Mouse (Mus musculus): Measurements from ENCODE around the gene Gas2. TPM values are rescaled to one million over a fixed set of nuclear protein-coding genes. Genes with fewer than 3 reads are reported as not detected.

Gene Gas2
- 17.3 TPM in 2 replicates for polyA plus RNA-seq (2015; fragmentation: Nextera tagmentation; extraction: Ambion mirVana)

GRCm38 (mm10) chr7:51861250-51862096 lies at the start of gene Gas2:
Gene Gas2, plus strand, starts transcription at chr7:51862015.
- no peaks in the 10 kb centered on the region for H3K9me3 ChIP-seq (replicated peaks; ENCODE audit: control insufficient read depth, low read length, poor library complexity, severe bottlenecking)
- peak within 1 kb of the TSS; percentile 79 for H3K4me3 ChIP-seq (ENCODE audit: low read depth, low read length)
- no peaks in the 10 kb centered on the region for H3K36me3 ChIP-seq (ENCODE audit: control insufficient read depth, insufficient read depth, low read length)
- H3K9ac ChIP-seq (ENCODE audit: low read depth, low read length) = peak within 1 kb of the TSS; percentile 91
- no peaks in the 10 kb centered on the region for H3K27me3 ChIP-seq (ENCODE audit: control insufficient read depth, insufficient read depth, low read depth, low read length)
- H3K4me1 ChIP-seq (ENCODE audit: control insufficient read depth, insufficient read depth, low read length) = peaks cover 20% of the 10 kb centered on the region
- H3K27ac ChIP-seq (ENCODE audit: low read length) = peak within 1 kb of the TSS; percentile 99
- H3K4me2 ChIP-seq (ENCODE audit: low read length) = peak within 1 kb of the TSS; percentile 93
- peak; percentile 91 for ATAC-seq
- 8% methylated on average over 81 of the region's 105 CpGs for WGBS

GRCm38 (mm10) chr7:51815473-51816282 lies 46.1 kb upstream of the Gas2 start:
- Histone ChIP-seq H3K4me1 (ENCODE audit: control insufficient read depth, insufficient read depth, low read length) (no peaks in the 10 kb centered on the region; the same call in none of the 2 replicates), H3K9me3 (replicated peaks; ENCODE audit: control insufficient read depth, low read length, poor library complexity, severe bottlenecking) (no peaks in the 10 kb centered on the region), H3K27ac (ENCODE audit: low read length) (no peak overlapping the region; the same call in 1 of the 2 replicates), H3K27me3 (ENCODE audit: control insufficient read depth, insufficient read depth, low read depth, low read length) (no peaks in the 10 kb centered on the region), H3K4me3 (ENCODE audit: low read depth, low read length) (no peak overlapping the region), H3K36me3 (ENCODE audit: control insufficient read depth, insufficient read depth, low read length) (no peaks in the 10 kb centered on the region), H3K9ac (ENCODE audit: low read depth, low read length) (no peak overlapping the region), H3K4me2 (ENCODE audit: low read length) (no peak overlapping the region)
- peak; percentile 94 for ATAC-seq
- 45% methylated on average over 4 of the region's 4 CpGs for WGBS

DNA sequence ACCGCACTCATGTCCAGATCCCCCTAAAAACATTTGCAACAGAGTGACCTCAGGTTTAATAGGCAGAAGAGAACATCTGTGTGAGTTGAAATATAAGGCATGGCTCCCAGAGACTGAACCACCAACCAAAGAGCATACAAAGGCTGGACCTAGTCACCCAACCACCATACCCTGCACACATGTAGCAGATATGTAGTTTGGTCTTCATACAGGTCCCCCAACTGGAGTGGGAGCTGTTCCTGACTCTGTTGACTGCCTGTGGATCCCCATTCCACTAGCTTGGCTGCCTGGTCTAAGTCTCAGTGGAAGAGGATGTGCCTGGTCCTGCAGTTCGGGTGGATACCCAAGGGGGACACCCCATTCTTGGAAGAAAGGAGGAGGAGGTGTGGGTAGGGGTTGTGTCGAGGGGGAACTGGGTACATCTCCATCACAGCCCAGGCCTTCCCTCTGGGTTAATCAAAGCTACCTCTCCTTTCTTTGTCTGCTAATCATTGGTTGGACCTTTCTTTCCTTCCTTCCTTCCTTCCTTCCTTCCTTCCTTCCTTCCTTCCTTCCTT lies 45.5 kb upstream of the Gas2 start:
- peak overlapping the region; percentile 49; the same call in 1 of the 2 replicates for H3K27ac ChIP-seq (ENCODE audit: low read length)
- no peaks in the 10 kb centered on the region for H3K36me3 ChIP-seq (ENCODE audit: control insufficient read depth, insufficient read depth, low read length)
- H3K4me2 ChIP-seq (ENCODE audit: low read length) = no peak overlapping the region
- H3K4me1 ChIP-seq (ENCODE audit: control insufficient read depth, insufficient read depth, low read length) = no peaks in the 10 kb centered on the region; the same call in none of the 2 replicates
- no peak overlapping the region for H3K4me3 ChIP-seq (ENCODE audit: low read depth, low read length)
- WGBS = 53% methylated on average over 3 of the region's 3 CpGs
- peak; percentile 70 for ATAC-seq
- no peaks in the 10 kb centered on the region for H3K9me3 ChIP-seq (replicated peaks; ENCODE audit: control insufficient read depth, low read length, poor library complexity, severe bottlenecking)
- H3K9ac ChIP-seq (ENCODE audit: low read depth, low read length) = no peak overlapping the region
- no peaks in the 10 kb centered on the region for H3K27me3 ChIP-seq (ENCODE audit: control insufficient read depth, insufficient read depth, low read depth, low read length)

GRCm38 (mm10) chr7:51818251-51818974 lies 43.4 kb upstream of the Gas2 start:
- Histone ChIP-seq H3K9ac (ENCODE audit: low read depth, low read length) (no peak overlapping the region), H3K9me3 (replicated peaks; ENCODE audit: control insufficient read depth, low read length, poor library complexity, severe bottlenecking) (no peaks in the 10 kb centered on the region), H3K4me3 (ENCODE audit: low read depth, low read length) (no peak overlapping the region), H3K4me2 (ENCODE audit: low read length) (no peak overlapping the region), H3K36me3 (ENCODE audit: control insufficient read depth, insufficient read depth, low read length) (no peaks in the 10 kb centered on the region), H3K27me3 (ENCODE audit: control insufficient read depth, insufficient read depth, low read depth, low read length) (no peaks in the 10 kb centered on the region), H3K4me1 (ENCODE audit: control insufficient read depth, insufficient read depth, low read length) (no peaks in the 10 kb centered on the region; the same call in none of the 2 replicates), H3K27ac (ENCODE audit: low read length) (no peak overlapping the region)
- no peak for ATAC-seq
- WGBS = 75% methylated on average over 3 of the region's 3 CpGs

DNA sequence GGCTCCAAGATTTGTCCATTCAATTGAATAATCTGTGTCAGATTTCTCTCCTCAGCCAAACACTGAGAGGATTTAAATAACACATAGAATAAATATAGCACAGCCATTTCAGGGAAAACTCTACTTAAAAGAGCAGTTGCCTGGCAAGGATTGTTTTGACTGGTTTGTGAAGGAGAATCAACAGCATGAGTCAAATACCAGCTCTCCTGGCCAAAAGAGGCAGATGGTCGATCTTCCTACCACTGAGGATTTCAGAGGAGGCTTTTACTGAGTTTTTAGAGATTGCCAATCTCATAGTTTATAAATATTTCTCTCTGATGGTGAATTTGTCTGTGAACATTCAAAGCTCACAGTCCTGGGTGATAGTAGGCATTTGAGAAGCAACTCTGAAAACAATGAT lies 41.9 kb upstream of the Gas2 start:
- no peak overlapping the region for H3K9ac ChIP-seq (ENCODE audit: low read depth, low read length)
- no peaks in the 10 kb centered on the region for H3K9me3 ChIP-seq (replicated peaks; ENCODE audit: control insufficient read depth, low read length, poor library complexity, severe bottlenecking)
- 69% methylated on average over 1 of the region's 1 CpGs for WGBS
- H3K4me3 ChIP-seq (ENCODE audit: low read depth, low read length) = no peak overlapping the region
- H3K27ac ChIP-seq (ENCODE audit: low read length) = no peak overlapping the region
- no peaks in the 10 kb centered on the region for H3K36me3 ChIP-seq (ENCODE audit: control insufficient read depth, insufficient read depth, low read length)
- ATAC-seq = no peak
- H3K4me2 ChIP-seq (ENCODE audit: low read length) = no peak overlapping the region
- peaks cover 3% of the 10 kb centered on the region for H3K4me1 ChIP-seq (ENCODE audit: control insufficient read depth, insufficient read depth, low read length)
- no peaks in the 10 kb centered on the region for H3K27me3 ChIP-seq (ENCODE audit: control insufficient read depth, insufficient read depth, low read depth, low read length)

DNA sequence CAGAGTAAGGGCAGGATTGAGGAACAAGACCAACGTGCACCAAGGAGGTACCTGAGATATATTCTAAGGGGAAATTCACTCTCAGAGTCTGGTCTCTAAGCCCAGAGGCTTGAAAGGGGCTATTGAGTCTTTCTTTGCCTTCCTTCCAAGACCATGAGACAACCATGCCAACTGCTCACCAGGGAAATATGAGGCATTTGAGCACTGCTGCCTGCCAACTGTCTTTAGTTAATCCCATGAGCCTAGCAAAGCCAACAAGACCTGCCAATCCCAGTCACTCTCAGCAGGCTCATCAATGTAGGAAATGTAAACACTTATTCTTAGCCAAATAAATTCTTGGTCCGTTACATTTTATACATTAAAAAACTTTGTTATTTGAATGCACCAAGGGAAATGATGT lies 40.3 kb upstream of the Gas2 start:
- no peak for ATAC-seq
- no peaks in the 10 kb centered on the region for H3K36me3 ChIP-seq (ENCODE audit: control insufficient read depth, insufficient read depth, low read length)
- 69% methylated on average over 2 of the region's 2 CpGs for WGBS

DNA sequence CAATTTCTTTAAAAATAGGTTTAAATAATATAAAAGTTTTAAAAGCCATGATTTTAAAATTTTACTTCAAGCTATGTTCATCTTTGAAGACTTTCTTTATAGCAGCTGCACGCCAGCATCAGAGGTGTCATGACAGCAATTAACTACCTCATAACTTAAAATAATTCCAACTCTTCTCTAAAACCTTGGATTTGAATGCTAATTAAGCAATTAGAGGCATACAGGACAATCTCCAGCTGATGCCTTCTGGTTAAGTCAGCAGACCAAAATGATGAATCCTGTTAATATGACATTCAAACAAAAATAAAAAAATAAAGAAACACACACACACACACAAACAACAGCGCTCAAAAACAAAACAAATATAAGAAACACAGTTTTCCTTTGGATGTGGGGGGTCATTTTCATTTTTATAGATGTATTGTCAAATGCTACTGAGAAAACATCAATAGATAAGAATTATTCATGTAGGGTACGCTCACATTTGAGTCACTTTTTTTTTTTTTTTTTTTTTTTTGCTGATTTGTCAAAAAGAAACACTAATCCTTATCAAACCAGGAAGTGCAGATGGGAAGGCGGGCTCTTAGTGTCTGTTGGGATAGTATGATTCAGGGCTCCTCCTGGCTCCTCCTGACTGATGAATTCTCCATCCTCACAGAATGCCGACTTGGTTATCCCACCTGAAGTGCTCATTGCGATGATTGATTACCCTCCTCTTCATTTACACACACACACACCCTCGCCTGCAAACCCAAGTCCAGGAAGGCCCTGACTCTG lies 38.1 kb upstream of the Gas2 start:
- WGBS = 48% methylated on average over 7 of the region's 7 CpGs
- H3K4me3 ChIP-seq (ENCODE audit: low read depth, low read length) = no peak overlapping the region
- no peak overlapping the region for H3K9ac ChIP-seq (ENCODE audit: low read depth, low read length)
- H3K9me3 ChIP-seq (replicated peaks; ENCODE audit: control insufficient read depth, low read length, poor library complexity, severe bottlenecking) = no peaks in the 10 kb centered on the region
- H3K27ac ChIP-seq (ENCODE audit: low read length) = peak overlapping the region; percentile 73
- no peaks in the 10 kb centered on the region for H3K27me3 ChIP-seq (ENCODE audit: control insufficient read depth, insufficient read depth, low read depth, low read length)
- peaks cover 3% of the 10 kb centered on the region; the same call in 1 of the 2 replicates for H3K4me1 ChIP-seq (ENCODE audit: control insufficient read depth, insufficient read depth, low read length)
- H3K4me2 ChIP-seq (ENCODE audit: low read length) = no peak overlapping the region
- peak; percentile 71 for ATAC-seq
- H3K36me3 ChIP-seq (ENCODE audit: control insufficient read depth, insufficient read depth, low read length) = no peaks in the 10 kb centered on the region

More for the DNA sequence above, 40.3 kb upstream of the Gas2 start:
- H3K27ac ChIP-seq (ENCODE audit: low read length) = no peak overlapping the region
- H3K9me3 ChIP-seq (replicated peaks; ENCODE audit: control insufficient read depth, low read length, poor library complexity, severe bottlenecking) = no peaks in the 10 kb centered on the region
- no peak overlapping the region for H3K4me2 ChIP-seq (ENCODE audit: low read length)
- H3K4me3 ChIP-seq (ENCODE audit: low read depth, low read length) = no peak overlapping the region
- no peaks in the 10 kb centered on the region for H3K27me3 ChIP-seq (ENCODE audit: control insufficient read depth, insufficient read depth, low read depth, low read length)
- peaks cover 3% of the 10 kb centered on the region; the same call in 1 of the 2 replicates for H3K4me1 ChIP-seq (ENCODE audit: control insufficient read depth, insufficient read depth, low read length)
- no peak overlapping the region for H3K9ac ChIP-seq (ENCODE audit: low read depth, low read length)

- ATAC-seq = peak; percentile 83
- Histone ChIP-seq H3K27ac (ENCODE audit: low read length) (peak overlapping the region; percentile 54), H3K27me3 (ENCODE audit: control insufficient read depth, insufficient read depth, low read depth, low read length) (no peaks in the 10 kb centered on the region), H3K36me3 (ENCODE audit: control insufficient read depth, insufficient read depth, low read length) (no peaks in the 10 kb centered on the region), H3K4me1 (ENCODE audit: control insufficient read depth, insufficient read depth, low read length) (peaks cover 2% of the 10 kb centered on the region; the same call in 1 of the 2 replicates), H3K4me2 (ENCODE audit: low read length) (no peak overlapping the region), H3K9me3 (replicated peaks; ENCODE audit: control insufficient read depth, low read length, poor library complexity, severe bottlenecking) (no peaks in the 10 kb centered on the region), H3K4me3 (ENCODE audit: low read depth, low read length) (no peak overlapping the region), H3K9ac (ENCODE audit: low read depth, low read length) (no peak overlapping the region)
- WGBS = 12% methylated on average over 7 of the region's 7 CpGs
Measured at GRCm38 (mm10) chr7:51831917-51832316, 29.9 kb upstream of the Gas2 start.
